Comparison of ENCODE assay signal across 23 mouse cellular contexts in genomic region chr15:85342246-85342645, GRCm38 (mm10). TPM values are rescaled to one million over a fixed set of nuclear protein-coding genes. Genes with fewer than 3 reads are reported as not detected.
DNase-seq lines count a peak whose midpoint lies in the region; ATAC-seq and TF ChIP-seq lines count a peak whose summit lies in the region.
"Had no signal": no experiment of that assay in that cellular context is flagged by ENCODE, and none has a peak within 500 bp of the region (broad histone marks: within the 10 kb centered on the region; RNA-seq: fewer than 3 reads in every experiment).

No protein-coding gene starts in this region.

- H3K4me3 ChIP-seq in liver, postnatal 0 days (ENCODE audit: low read depth, low read length): no peak overlapping the region
- no peak overlapping the region for H3K4me3 ChIP-seq in liver, embryonic 11.5 days (ENCODE audit: low read depth, low read length)
- no peak overlapping the region for H3K4me3 ChIP-seq in liver, embryonic 13.5 days (replicated peaks)
- H3K4me3 ChIP-seq: embryonic facial prominence, embryonic 10.5 days; embryonic facial prominence, embryonic 12.5 days; forebrain, embryonic 13.5 days; forebrain, embryonic 15.5 days had no signal

- no peak for TF ChIP-seq EP300 in liver, postnatal 0 days (IDR thresholded peaks at IDR 0.05; ENCODE audit: low read depth)

- peaks cover 23% of the 10 kb centered on the region for H3K4me1 ChIP-seq in liver, postnatal 0 days (ENCODE audit: insufficient read depth)
- peaks cover 29% of the 10 kb centered on the region for H3K4me1 ChIP-seq in liver, embryonic 11.5 days (replicated peaks; ENCODE audit: control insufficient read depth, insufficient read depth, low read length)
- H3K4me1 ChIP-seq in liver, embryonic 13.5 days (replicated peaks): peaks cover 54% of the 10 kb centered on the region

- H3K36me3 ChIP-seq in liver, postnatal 0 days (replicated peaks; ENCODE audit: insufficient read depth, low read length): no peaks in the 10 kb centered on the region
- H3K36me3 ChIP-seq in liver, embryonic 11.5 days (ENCODE audit: control insufficient read depth, insufficient read depth, low read length): 0 out of 2 replicates have a peak, but pooled peaks cover 2% of the 10 kb centered on the region
- no peaks in the 10 kb centered on the region for H3K36me3 ChIP-seq in liver, embryonic 13.5 days
- H3K36me3 ChIP-seq: forebrain, embryonic 15.5 days had no signal

- H3K9me3 ChIP-seq in liver, postnatal 0 days (ENCODE audit: low read length): no peaks in the 10 kb centered on the region
- H3K9me3 ChIP-seq in liver, embryonic 11.5 days (ENCODE audit: control insufficient read depth, low read length): no peaks in the 10 kb centered on the region
- no peaks in the 10 kb centered on the region for H3K9me3 ChIP-seq in liver, embryonic 13.5 days (replicated peaks)
- H3K9me3 ChIP-seq: embryonic facial prominence, embryonic 10.5 days; embryonic facial prominence, embryonic 12.5 days; forebrain, embryonic 13.5 days; forebrain, embryonic 15.5 days; G1E had no signal

- no peaks in the 10 kb centered on the region for H3K27me3 ChIP-seq in liver, postnatal 0 days (ENCODE audit: insufficient read depth, low read length)
- H3K27me3 ChIP-seq in liver, embryonic 11.5 days (replicated peaks; ENCODE audit: control insufficient read depth, insufficient read depth, low read length): no peaks in the 10 kb centered on the region
- no peaks in the 10 kb centered on the region for H3K27me3 ChIP-seq in liver, embryonic 13.5 days
- H3K27me3 ChIP-seq: CH12.LX; embryonic facial prominence, embryonic 12.5 days; forebrain, embryonic 13.5 days; forebrain, embryonic 15.5 days had no signal

- WGBS in liver, postnatal 0 days (ENCODE audit: insufficient replicate concordance): 91% methylated on average over 2 of the region's 2 CpGs
- 80% methylated on average over 2 of the region's 2 CpGs for WGBS in liver, embryonic 11.5 days
- WGBS in liver, embryonic 13.5 days (ENCODE audit: insufficient replicate concordance): 53% methylated on average over 2 of the region's 2 CpGs

- TF ChIP-seq CTCF in liver, postnatal 0 days (IDR thresholded peaks at IDR 0.05; ENCODE audit: low read depth): no peak

- ATAC-seq in liver, postnatal 0 days: no peak
- peak; percentile 51 for ATAC-seq in liver, embryonic 11.5 days (replicated peaks; ENCODE audit: low FRiP score)
- peak; percentile 48; the same call in 1 of the 2 replicates for ATAC-seq in liver, embryonic 13.5 days (ENCODE audit: low read depth)
- ATAC-seq: CD4-positive, CD25-positive, alpha-beta regulatory T cell, adult 4 months; forebrain, embryonic 13.5 days; forebrain, embryonic 15.5 days had no signal

- H3K9ac ChIP-seq in liver, postnatal 0 days (replicated peaks): no peak overlapping the region
- no peak overlapping the region for H3K9ac ChIP-seq in liver, embryonic 11.5 days (ENCODE audit: low read depth, low read length)
- no peak overlapping the region for H3K9ac ChIP-seq in liver, embryonic 13.5 days
- H3K9ac ChIP-seq: embryonic facial prominence, embryonic 12.5 days; forebrain, embryonic 13.5 days; forebrain, embryonic 15.5 days had no signal

- DNase-seq in liver: peak; percentile 12
- no peak for DNase-seq in liver, postnatal 0 days
- no peak for DNase-seq in liver, embryonic 11.5 days (ENCODE audit: low spot score)
- DNase-seq in liver, embryonic 13.5 days: no peak
- no peak for DNase-seq in frontal cortex, postnatal 14 days (ENCODE audit: low spot score in 2 of 2)
- DNase-seq in lung, postnatal 25 days (ENCODE audit: low spot score): no peak
- no peak for DNase-seq in right cerebral cortex, postnatal 14 days
- DNase-seq: adrenal gland, adult 2 months; adrenal gland, postnatal 10 days; adrenal gland, postnatal 25 days; B cell, adult 2 months; cerebellum, adult 11-12 months; cerebellum, adult 2 months; cerebellum, adult 9-10 months; cerebellum, postnatal 10 days; cerebellum, postnatal 25 days had no signal

- H3K27ac ChIP-seq in liver, postnatal 0 days (ENCODE audit: low read depth): no peak overlapping the region
- no peak overlapping the region for H3K27ac ChIP-seq in liver, embryonic 11.5 days (ENCODE audit: low read depth, low read length)
- no peak overlapping the region for H3K27ac ChIP-seq in liver, embryonic 13.5 days
- H3K27ac ChIP-seq: embryonic facial prominence, embryonic 10.5 days; embryonic facial prominence, embryonic 12.5 days; forebrain, embryonic 13.5 days; forebrain, embryonic 15.5 days had no signal

- H3K4me2 ChIP-seq in liver, postnatal 0 days (ENCODE audit: low read depth, low read length): no peak overlapping the region
- no peak overlapping the region for H3K4me2 ChIP-seq in liver, embryonic 11.5 days
- H3K4me2 ChIP-seq in liver, embryonic 13.5 days: no peak overlapping the region
- H3K4me2 ChIP-seq: embryonic facial prominence, embryonic 12.5 days; forebrain, embryonic 13.5 days; forebrain, embryonic 15.5 days had no signal

RNA-seq across cellular contexts. Expression of gene Atxn10, which starts 6.2 kb away (rescaled TPM):
- 77.7 and 83.3 TPM in 2 replicates for polyA plus RNA-seq in liver, postnatal 0 days (2015; fragmentation: Nextera tagmentation; extraction: Ambion mirVana)
- 196 and 215 TPM in 2 replicates for polyA plus RNA-seq in liver, embryonic 11.5 days (2014; fragmentation: Nextera tagmentation; extraction: Ambion mirVana)
- 92.8 and 98.2 TPM in 2 replicates for polyA plus RNA-seq in liver, embryonic 13.5 days (2015; fragmentation: Nextera tagmentation; extraction: Ambion mirVana)
